Comparison of ENCODE assay signal across 27 mouse cellular contexts in genomic region chr13:72762481-72762880, GRCm38 (mm10).
"Had no signal": no experiment of that assay in that cellular context is flagged by ENCODE, and none has a peak within 500 bp of the region (broad histone marks: within the 10 kb centered on the region; RNA-seq: fewer than 3 reads in every experiment).

No protein-coding gene starts in this region.

- H3K27ac ChIP-seq: embryonic facial prominence, embryonic 10.5 days; embryonic facial prominence, embryonic 12.5 days; embryonic facial prominence, embryonic 13.5 days; embryonic facial prominence, embryonic 15.5 days; forebrain, embryonic 10.5 days; forebrain, embryonic 12.5 days; forebrain, embryonic 13.5 days; forebrain, embryonic 15.5 days; gastrocnemius, adult 2 months; heart, adult 2 months had no signal

- ATAC-seq: forebrain, embryonic 13.5 days; forebrain, embryonic 14.5 days; forebrain, embryonic 15.5 days; forebrain, embryonic 16.5 days; forebrain, postnatal 0 days had no signal

- H3K4me1 ChIP-seq: embryonic facial prominence, embryonic 12.5 days; forebrain, embryonic 10.5 days; forebrain, embryonic 12.5 days; forebrain, embryonic 13.5 days; forebrain, embryonic 15.5 days had no signal

- DNase-seq: cerebellum, adult 2 months; cerebellum, adult 8-10 months; cerebellum, adult 9-10 months; cerebellum, adult 9-11 months; cerebellum, postnatal 10 days; cerebellum, postnatal 14 days; cerebellum, postnatal 25 days; cerebellum, postnatal 36 days; embryo, embryonic 11 days; forebrain, postnatal 0 days; gastrocnemius, adult 2 months; gastrocnemius, postnatal 10 days; gastrocnemius, postnatal 14 days; gastrocnemius, postnatal 25 days; gastrocnemius, postnatal 36 days; heart, adult 2 months had no signal

- H3K4me3 ChIP-seq: embryonic facial prominence, embryonic 10.5 days; embryonic facial prominence, embryonic 12.5 days; embryonic facial prominence, embryonic 13.5 days; embryonic facial prominence, embryonic 15.5 days; erythroblast, embryonic 14.5 days; forebrain, embryonic 10.5 days; forebrain, embryonic 12.5 days; forebrain, embryonic 13.5 days; forebrain, embryonic 15.5 days; gastrocnemius, adult 2 months; heart, adult 2 months had no signal

- H3K9ac ChIP-seq: embryonic facial prominence, embryonic 12.5 days; embryonic facial prominence, embryonic 13.5 days; embryonic facial prominence, embryonic 15.5 days; forebrain, embryonic 12.5 days; forebrain, embryonic 13.5 days; forebrain, embryonic 15.5 days; forebrain, postnatal 0 days had no signal

- H3K36me3 ChIP-seq: embryonic facial prominence, embryonic 10.5 days; embryonic facial prominence, embryonic 12.5 days; embryonic facial prominence, embryonic 13.5 days; embryonic facial prominence, embryonic 15.5 days; forebrain, embryonic 10.5 days; forebrain, embryonic 12.5 days; forebrain, embryonic 15.5 days had no signal

- H3K4me2 ChIP-seq: embryonic facial prominence, embryonic 12.5 days; embryonic facial prominence, embryonic 13.5 days; embryonic facial prominence, embryonic 15.5 days; forebrain, embryonic 12.5 days; forebrain, embryonic 13.5 days; forebrain, embryonic 15.5 days had no signal

- H3K27me3 ChIP-seq: embryonic facial prominence, embryonic 12.5 days; embryonic facial prominence, embryonic 13.5 days; embryonic facial prominence, embryonic 15.5 days; forebrain, embryonic 13.5 days; forebrain, embryonic 15.5 days had no signal

- H3K9me3 ChIP-seq: embryonic facial prominence, embryonic 10.5 days; embryonic facial prominence, embryonic 12.5 days; embryonic facial prominence, embryonic 13.5 days; embryonic facial prominence, embryonic 15.5 days; forebrain, embryonic 10.5 days; forebrain, embryonic 12.5 days; forebrain, embryonic 13.5 days; forebrain, embryonic 15.5 days had no signal
